Comparison of ENCODE assay signal across 28 mouse cellular contexts in the genomic region with DNA sequence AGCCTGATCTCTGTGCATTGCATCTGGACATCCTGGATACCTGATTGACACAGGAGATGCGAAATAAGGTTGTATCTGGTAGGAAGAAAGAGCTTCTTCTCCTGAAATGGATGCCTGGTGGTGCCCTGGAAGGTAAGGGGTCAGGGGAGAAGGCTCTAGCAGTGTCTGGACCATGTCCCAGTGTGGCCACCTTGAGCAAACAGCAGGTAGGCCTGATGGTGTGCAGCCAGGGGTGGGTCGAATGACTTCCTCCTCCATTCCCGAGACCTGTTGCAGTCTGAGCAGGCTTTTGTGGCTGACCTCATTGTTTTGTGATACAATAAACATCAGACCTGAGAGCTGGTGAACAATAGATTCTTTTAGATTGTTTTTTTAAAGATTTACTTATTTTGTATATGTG. TPM values are rescaled to one million over a fixed set of nuclear protein-coding genes. Genes with fewer than 3 reads are reported as not detected.
A peak's percentile ranks its signal among the peaks of the same experiment; 100 is the strongest.
DNase-seq lines count a peak whose midpoint lies in the region; ATAC-seq and TF ChIP-seq lines count a peak whose summit lies in the region.
"Had no signal": no experiment of that assay in that cellular context is flagged by ENCODE, and none has a peak within 500 bp of the region (broad histone marks: within the 10 kb centered on the region; RNA-seq: fewer than 3 reads in every experiment).

No protein-coding gene starts in this region.

- TF ChIP-seq CTCF in lung, postnatal 0 days (IDR thresholded peaks at IDR 0.05), result no peak
- no peak for TF ChIP-seq CTCF in small intestine, adult 2 months (IDR thresholded peaks at IDR 0.05; ENCODE audit: extremely low read depth, insufficient read length, insufficient replicate concordance, low read depth, low read length)
- 0 out of 2 replicates have a peak, but pooled peaks have one; percentile 10 for TF ChIP-seq CTCF in stomach, postnatal 0 days (IDR thresholded peaks at IDR 0.05; ENCODE audit: low read depth)

- no peaks in the 10 kb centered on the region for H3K27me3 ChIP-seq in lung, postnatal 0 days (replicated peaks; ENCODE audit: insufficient read depth, low read length)
- no peaks in the 10 kb centered on the region for H3K27me3 ChIP-seq in midbrain, embryonic 11.5 days (ENCODE audit: control insufficient read depth, insufficient read depth, low read length)
- no peaks in the 10 kb centered on the region for H3K27me3 ChIP-seq in midbrain, embryonic 14.5 days (ENCODE audit: control insufficient read depth, insufficient read depth, low read length)
- no peaks in the 10 kb centered on the region for H3K27me3 ChIP-seq in small intestine, adult 2 months (ENCODE audit: control insufficient read depth, insufficient read depth, low read length)
- no peaks in the 10 kb centered on the region for H3K27me3 ChIP-seq in stomach, postnatal 0 days (ENCODE audit: control insufficient read depth, insufficient read depth, low read length)
- H3K27me3 ChIP-seq in neural tube, embryonic 15.5 days (replicated peaks), result no peaks in the 10 kb centered on the region
- H3K27me3 ChIP-seq: embryonic facial prominence, embryonic 13.5 days; forebrain, embryonic 12.5 days; forebrain, embryonic 15.5 days; heart, embryonic 13.5 days had no signal

- H3K4me2 ChIP-seq in lung, postnatal 0 days (replicated peaks; ENCODE audit: low read depth, low read length), result no peak overlapping the region
- H3K4me2 ChIP-seq in midbrain, embryonic 11.5 days, result no peak overlapping the region
- no peak overlapping the region for H3K4me2 ChIP-seq in midbrain, embryonic 14.5 days (ENCODE audit: low read length)
- H3K4me2 ChIP-seq in stomach, postnatal 0 days (replicated peaks; ENCODE audit: low read depth), result no peak overlapping the region
- H3K4me2 ChIP-seq in neural tube, embryonic 15.5 days, result no peak overlapping the region
- H3K4me2 ChIP-seq: embryonic facial prominence, embryonic 13.5 days; forebrain, embryonic 12.5 days; forebrain, embryonic 15.5 days; heart, embryonic 13.5 days had no signal

- TF ChIP-seq POLR2A in small intestine, adult 2 months (IDR thresholded peaks at IDR 0.05; ENCODE audit: low read depth, low read length), result no peak

- H3K27ac ChIP-seq in lung, postnatal 0 days (ENCODE audit: low read length), result 0 out of 2 replicates have a peak overlapping the region, but pooled peaks have one; percentile 1
- no peak overlapping the region for H3K27ac ChIP-seq in midbrain, embryonic 11.5 days (ENCODE audit: low read depth, low read length)
- no peak overlapping the region for H3K27ac ChIP-seq in midbrain, embryonic 14.5 days (replicated peaks; ENCODE audit: low read depth, low read length)
- H3K27ac ChIP-seq in small intestine, adult 2 months (ENCODE audit: insufficient read depth, low read depth, low read length), result peak overlapping the region; percentile 36; the same call in 1 of the 2 replicates
- H3K27ac ChIP-seq in stomach, postnatal 0 days (replicated peaks), result peak overlapping the region; percentile 70
- H3K27ac ChIP-seq in neural tube, embryonic 15.5 days (replicated peaks), result no peak overlapping the region
- H3K27ac ChIP-seq: embryonic facial prominence, embryonic 13.5 days; forebrain, embryonic 12.5 days; forebrain, embryonic 15.5 days; heart, embryonic 13.5 days had no signal

- 48% methylated on average over 3 of the region's 3 CpGs for WGBS in lung, postnatal 0 days
- WGBS in midbrain, embryonic 11.5 days, result 85% methylated on average over 3 of the region's 3 CpGs
- 75% methylated on average over 3 of the region's 3 CpGs for WGBS in midbrain, embryonic 14.5 days
- WGBS in small intestine, adult 2 months, result 50% methylated on average over 3 of the region's 3 CpGs
- 64% methylated on average over 3 of the region's 3 CpGs for WGBS in stomach, postnatal 0 days
- WGBS in neural tube, embryonic 15.5 days, result 69% methylated on average over 3 of the region's 3 CpGs

- DNase-seq in lung, postnatal 0 days (ENCODE audit: low spot score), result peak; percentile 28
- no peak for DNase-seq in lung, postnatal 10 days
- peak; percentile 45 for DNase-seq in midbrain, embryonic 11.5 days (ENCODE audit: low spot score, missing footprints)
- DNase-seq in midbrain, embryonic 14.5 days, result no peak
- DNase-seq in stomach, postnatal 0 days (ENCODE audit: low spot score), result peak; percentile 63
- DNase-seq in urinary bladder, postnatal 36 days (ENCODE audit: low spot score in 2 of 2), result no peak
- DNase-seq: adrenal gland, adult 8-10 months; adrenal gland, postnatal 25 days; cerebellum, adult 11-12 months; cerebellum, adult 8-10 months; cerebellum, postnatal 10 days; cerebellum, postnatal 36 days; embryo, embryonic 11 days; gastrocnemius, postnatal 25 days; heart, adult 18-20 months; heart, postnatal 14 days; heart, postnatal 4 days had no signal

- no peak for TF ChIP-seq EP300 in lung, postnatal 0 days (IDR thresholded peaks at IDR 0.05)
- no peak for TF ChIP-seq EP300 in stomach, postnatal 0 days (optimal IDR thresholded peaks at IDR 0.05)

- no peaks in the 10 kb centered on the region for H3K9me3 ChIP-seq in lung, postnatal 0 days (ENCODE audit: low read length)
- no peaks in the 10 kb centered on the region for H3K9me3 ChIP-seq in midbrain, embryonic 11.5 days (ENCODE audit: control insufficient read depth, low read length)
- no peaks in the 10 kb centered on the region for H3K9me3 ChIP-seq in midbrain, embryonic 14.5 days (ENCODE audit: control insufficient read depth, low read length)
- no peaks in the 10 kb centered on the region for H3K9me3 ChIP-seq in stomach, postnatal 0 days (ENCODE audit: control insufficient read depth, low read length)
- no peaks in the 10 kb centered on the region for H3K9me3 ChIP-seq in neural tube, embryonic 15.5 days (replicated peaks)
- H3K9me3 ChIP-seq: embryonic facial prominence, embryonic 10.5 days; embryonic facial prominence, embryonic 13.5 days; forebrain, embryonic 12.5 days; forebrain, embryonic 15.5 days; heart, embryonic 10.5 days; heart, embryonic 13.5 days had no signal

- no peaks in the 10 kb centered on the region for H3K36me3 ChIP-seq in lung, postnatal 0 days (ENCODE audit: insufficient read depth, low read length)
- no peaks in the 10 kb centered on the region for H3K36me3 ChIP-seq in midbrain, embryonic 11.5 days (ENCODE audit: control insufficient read depth, insufficient read depth, low read length)
- H3K36me3 ChIP-seq in midbrain, embryonic 14.5 days (ENCODE audit: control insufficient read depth, insufficient read depth, low read length), result no peaks in the 10 kb centered on the region
- no peaks in the 10 kb centered on the region for H3K36me3 ChIP-seq in small intestine, adult 2 months (ENCODE audit: control insufficient read depth, insufficient read depth, low read length)
- no peaks in the 10 kb centered on the region for H3K36me3 ChIP-seq in stomach, postnatal 0 days (ENCODE audit: control insufficient read depth, insufficient read depth, low read length)
- no peaks in the 10 kb centered on the region for H3K36me3 ChIP-seq in neural tube, embryonic 15.5 days
- H3K36me3 ChIP-seq: embryonic facial prominence, embryonic 10.5 days; embryonic facial prominence, embryonic 13.5 days; forebrain, embryonic 12.5 days; forebrain, embryonic 15.5 days; heart, embryonic 10.5 days; heart, embryonic 13.5 days had no signal

- H3K4me1 ChIP-seq in lung, postnatal 0 days (ENCODE audit: insufficient read depth, low read depth, low read length), result peaks cover 19% of the 10 kb centered on the region; the same call in 1 of the 2 replicates
- H3K4me1 ChIP-seq in midbrain, embryonic 11.5 days (ENCODE audit: control insufficient read depth, insufficient read depth, low read length), result peaks cover 3% of the 10 kb centered on the region
- peaks cover 11% of the 10 kb centered on the region; the same call in 1 of the 2 replicates for H3K4me1 ChIP-seq in midbrain, embryonic 14.5 days (ENCODE audit: control insufficient read depth, insufficient read depth, low read length)
- H3K4me1 ChIP-seq in small intestine, adult 2 months (ENCODE audit: control insufficient read depth, insufficient read depth, insufficient read length, low read length), result peaks cover 8% of the 10 kb centered on the region
- H3K4me1 ChIP-seq in stomach, postnatal 0 days (replicated peaks; ENCODE audit: control insufficient read depth, insufficient read depth), result peaks cover 6% of the 10 kb centered on the region
- no peaks in the 10 kb centered on the region for H3K4me1 ChIP-seq in neural tube, embryonic 15.5 days

- no peak overlapping the region for H3K9ac ChIP-seq in lung, postnatal 0 days (replicated peaks; ENCODE audit: low read depth)
- H3K9ac ChIP-seq in midbrain, embryonic 11.5 days (ENCODE audit: low read length), result no peak overlapping the region
- no peak overlapping the region for H3K9ac ChIP-seq in midbrain, embryonic 14.5 days (replicated peaks; ENCODE audit: low read length)
- no peak overlapping the region for H3K9ac ChIP-seq in stomach, postnatal 0 days (ENCODE audit: low read length)
- H3K9ac ChIP-seq in neural tube, embryonic 15.5 days (replicated peaks), result no peak overlapping the region
- H3K9ac ChIP-seq: embryonic facial prominence, embryonic 13.5 days; forebrain, embryonic 12.5 days; forebrain, embryonic 15.5 days; heart, embryonic 13.5 days had no signal

- H3K4me3 ChIP-seq in lung, postnatal 0 days (ENCODE audit: low read depth, low read length), result no peak overlapping the region
- no peak overlapping the region for H3K4me3 ChIP-seq in midbrain, embryonic 11.5 days (ENCODE audit: low read depth, low read length)
- H3K4me3 ChIP-seq in midbrain, embryonic 14.5 days (replicated peaks; ENCODE audit: low read depth, low read length), result no peak overlapping the region
- H3K4me3 ChIP-seq in small intestine, adult 2 months (ENCODE audit: low read depth, low read length), result no peak overlapping the region
- H3K4me3 ChIP-seq in stomach, postnatal 0 days (ENCODE audit: low read depth, low read length), result no peak overlapping the region
- H3K4me3 ChIP-seq in neural tube, embryonic 15.5 days (replicated peaks), result no peak overlapping the region
- H3K4me3 ChIP-seq: embryonic facial prominence, embryonic 10.5 days; embryonic facial prominence, embryonic 13.5 days; erythroblast, embryonic 14.5 days; forebrain, embryonic 12.5 days; forebrain, embryonic 15.5 days; heart, embryonic 10.5 days; heart, embryonic 13.5 days had no signal

- ATAC-seq in lung, postnatal 0 days, result no peak
- no peak for ATAC-seq in midbrain, embryonic 11.5 days (ENCODE audit: low FRiP score)
- no peak for ATAC-seq in midbrain, embryonic 14.5 days (ENCODE audit: low FRiP score, low TSS enrichment)
- peak; percentile 51; the same call in 1 of the 2 replicates for ATAC-seq in stomach, postnatal 0 days (ENCODE audit: low FRiP score, low TSS enrichment)
- no peak for ATAC-seq in neural tube, embryonic 15.5 days (ENCODE audit: low FRiP score)
- ATAC-seq: activated CD4-positive, CD25-positive, alpha-beta regulatory T cell, adult 4 months; CD4-positive, CD25-positive, alpha-beta regulatory T cell, adult 4 months; forebrain, embryonic 15.5 days had no signal

RNA-seq across cellular contexts. Expression of gene Pwwp2b, which starts 33.8 kb away (rescaled TPM):
- polyA plus RNA-seq in lung, postnatal 0 days (2015; fragmentation: Nextera tagmentation; extraction: Ambion mirVana), result 23.6 and 27.5 TPM in 2 replicates
- 2.6 and 3.3 TPM in 2 replicates for polyA plus RNA-seq in midbrain, embryonic 11.5 days (2014; fragmentation: Nextera tagmentation; extraction: Ambion mirVana)
- polyA plus RNA-seq in midbrain, embryonic 14.5 days (2014; fragmentation: Nextera tagmentation; extraction: Ambion mirVana), result 3.5 and 4.1 TPM in 2 replicates
- polyA plus RNA-seq in small intestine, adult 2 months (2012; rRNA removed), result 5.8 and 19.4 TPM in 2 replicates
- polyA plus RNA-seq in stomach, postnatal 0 days (2015; fragmentation: Nextera tagmentation; extraction: Ambion mirVana), result 16.0 and 17.2 TPM in 2 replicates
- 5.8 and 8.4 TPM in 2 replicates for polyA plus RNA-seq in neural tube, embryonic 15.5 days (2015; fragmentation: Nextera tagmentation; extraction: Ambion mirVana)
- polyA plus RNA-seq: erythroblast, embryonic 14.5 days had no signal

Comparison
In these comparisons a context has a peak if more than half of its experiments do, and no peak if none do; other contexts are left out.
1. DNase-seq: peak in lung, postnatal 0 days (single experiment), midbrain, embryonic 11.5 days (single experiment) and stomach, postnatal 0 days (single experiment); none in lung, postnatal 10 days (single experiment), midbrain, embryonic 14.5 days (single experiment) and urinary bladder, postnatal 36 days (0 of 2).
2. H3K27ac ChIP-seq: peak in lung, postnatal 0 days (single experiment), small intestine, adult 2 months (single experiment) and stomach, postnatal 0 days (single experiment); none in midbrain, embryonic 11.5 days (single experiment), midbrain, embryonic 14.5 days (single experiment) and neural tube, embryonic 15.5 days (single experiment).